Mouse (Mus musculus) MEL (cell line): ENCODE measurements at regions not wholly inside any gene's neighbourhood (a gene's known extent, or its start where the extent isn't known, plus 50 kb on each side); places are given as distances from the start of the nearest gene placed in this dataset.

Source experiments
- DNase-seq: peaks from one replicate; pipeline ENCODE4 v3.0.0; 2011; ENCODE audit warnings: low read depth, low spot score
- H3K27ac ChIP-seq: 2 replicates; pipeline ENCODE4 v1.5.1; 2012; ENCODE audit warnings: low read depth, mild to moderate bottlenecking, control low read depth, low read length, moderate library complexity; ENCODE audit not compliant: control insufficient read depth
- H3K27me3 ChIP-seq, 2 experiments: fragments of 150-350 bp in 1 of 2; sonication (generic) in 1 of 2; 2 replicates each; pipeline ENCODE4 v1.6.1; 2012; ENCODE audit warnings: low read length in 2 of 2, mild to moderate bottlenecking in 2 of 2, improper control_type of control experiment in 1 of 2, moderate library complexity in 1 of 2; ENCODE audit not compliant: insufficient read depth in 2 of 2, control insufficient read depth in 1 of 2
- H3K36me3 ChIP-seq, 2 experiments: 2 replicates each; pipeline ENCODE4 v1.6.1; 2012 to 2014; ENCODE audit warnings: low read length in 2 of 2, improper control_type of control experiment in 1 of 2, inconsistent platforms in 1 of 2, mild to moderate bottlenecking in 1 of 2; ENCODE audit not compliant: insufficient read depth in 2 of 2, control insufficient read depth in 1 of 2
- H3K4me1 ChIP-seq, 2 experiments: fragments of 150-350 bp in 1 of 2; sonication (generic) in 1 of 2; 2 replicates each; pipeline ENCODE4 v1.6.1; 2012; ENCODE audit warnings: low read length in 2 of 2, improper control_type of control experiment in 1 of 2, mild to moderate bottlenecking in 1 of 2; ENCODE audit not compliant: insufficient read depth in 2 of 2, control insufficient read depth in 1 of 2
- H3K4me3 ChIP-seq, 2 experiments: fragments of 150-350 bp in 1 of 2; sonication (generic) in 1 of 2; 2 replicates each; pipeline ENCODE4 v1.5.1; 2012; ENCODE audit warnings: low read depth in 2 of 2, low read length in 2 of 2, mild to moderate bottlenecking in 2 of 2, moderate library complexity in 2 of 2, control low read depth in 1 of 2, improper control_type of control experiment in 1 of 2; ENCODE audit not compliant: control insufficient read depth in 1 of 2, insufficient read depth in 1 of 2
- H3K79me2 ChIP-seq: 2 replicates; pipeline ENCODE4 v1.6.1; 2012; ENCODE audit warnings: mild to moderate bottlenecking, low read length, moderate library complexity; ENCODE audit not compliant: control insufficient read depth, poor library complexity, insufficient read depth
- H3K9ac ChIP-seq: 2 replicates; pipeline ENCODE4 v1.6.1; 2012; ENCODE audit warnings: low read depth, mild to moderate bottlenecking, control low read depth, low read length, moderate library complexity; ENCODE audit not compliant: control insufficient read depth, poor library complexity, severe bottlenecking
- H3K9me3 ChIP-seq: fragments of 150-350 bp; sonication (generic); replicated peaks from 2 replicates; pipeline ENCODE4 v1.6.1; 2012; ENCODE audit warnings: mild to moderate bottlenecking, low read length, improper control_type of control experiment, moderate library complexity; ENCODE audit not compliant: insufficient read depth
- CHD1 ChIP-seq: IDR thresholded peaks from 2 replicates; pipeline ENCODE4 v1.6.1; 2012; ENCODE audit warnings: low read depth, mild to moderate bottlenecking, inconsistent platforms, low read length, improper control_type of control experiment
- CHD2 ChIP-seq: IDR thresholded peaks from 2 replicates; pipeline ENCODE4 v1.6.1; 2011; ENCODE audit warnings: low read length, improper control_type of control experiment
- CTCF ChIP-seq, 3 experiments: IDR thresholded peaks in 2 of 3; conservative IDR thresholded peaks in 1 of 3; 2 replicates each; pipeline ENCODE4 v1.5.1; 2011 to 2012; ENCODE audit warnings: low read length in 3 of 3, low read depth in 2 of 3, mild to moderate bottlenecking in 2 of 3, improper control_type of control experiment in 1 of 3, inconsistent platforms in 1 of 3, mixed read lengths in 1 of 3, moderate library complexity in 1 of 3; ENCODE audit not compliant: control insufficient read depth in 1 of 3, insufficient read depth in 1 of 3, poor library complexity in 1 of 3, severe bottlenecking in 1 of 3
- E2F4 ChIP-seq: IDR thresholded peaks from 2 replicates; pipeline ENCODE4 v1.6.1; 2011; ENCODE audit warnings: low read depth, low read length, improper control_type of control experiment, borderline replicate concordance
- ELF1 ChIP-seq: IDR thresholded peaks from 2 replicates; pipeline ENCODE4 v1.6.1; 2014; ENCODE audit warnings: low read depth, mild to moderate bottlenecking, inconsistent platforms, low read length, improper control_type of control experiment, moderate library complexity
- EP300 ChIP-seq, 2 experiments: IDR thresholded peaks; 2 replicates each; pipeline ENCODE4 v1.6.1; 2011; ENCODE audit warnings: improper control_type of control experiment in 2 of 2, low read length in 2 of 2, low read depth in 1 of 2, mild to moderate bottlenecking in 1 of 2
- GABPA ChIP-seq: IDR thresholded peaks from 2 replicates; pipeline ENCODE4 v1.6.1; 2012; ENCODE audit warnings: low read depth, mild to moderate bottlenecking, inconsistent platforms, low read length, improper control_type of control experiment, moderate library complexity
- HCFC1 ChIP-seq: IDR thresholded peaks from 2 replicates; pipeline ENCODE4 v1.6.1; 2012; ENCODE audit warnings: low read depth, mild to moderate bottlenecking, inconsistent platforms, low read length, improper control_type of control experiment, moderate library complexity
- KAT2A ChIP-seq: conservative IDR thresholded peaks from 2 replicates; pipeline ENCODE4 v1.6.1; 2012; ENCODE audit warnings: low read depth, low read length, improper control_type of control experiment, inconsistent platforms
- MAFK ChIP-seq: IDR thresholded peaks from 2 replicates; pipeline ENCODE4 v1.6.1; 2011; ENCODE audit warnings: low read depth, mild to moderate bottlenecking, low read length, improper control_type of control experiment, borderline replicate concordance
- MAX ChIP-seq: IDR thresholded peaks from 2 replicates; pipeline ENCODE4 v1.6.1; 2011; ENCODE audit warnings: low read length, improper control_type of control experiment
- MAZ ChIP-seq: IDR thresholded peaks from 2 replicates; pipeline ENCODE4 v1.6.1; 2012; ENCODE audit warnings: low read depth, mild to moderate bottlenecking, inconsistent platforms, low read length, improper control_type of control experiment
- MXI1 ChIP-seq: IDR thresholded peaks from 2 replicates; pipeline ENCODE4 v1.6.1; 2011; ENCODE audit warnings: mild to moderate bottlenecking, low read depth, low read length, improper control_type of control experiment
- MYB ChIP-seq: IDR thresholded peaks from 2 replicates; pipeline ENCODE4 v1.6.1; 2011; ENCODE audit warnings: mild to moderate bottlenecking, low read depth, low read length, improper control_type of control experiment
- MYC ChIP-seq: IDR thresholded peaks from 2 replicates; pipeline ENCODE4 v1.6.1; 2011; ENCODE audit warnings: low read depth, mild to moderate bottlenecking, low read length, improper control_type of control experiment, moderate library complexity
- NRF1 ChIP-seq: IDR thresholded peaks from 2 replicates; pipeline ENCODE4 v1.6.1; 2014; ENCODE audit warnings: low read depth, mild to moderate bottlenecking, inconsistent platforms, low read length, improper control_type of control experiment, moderate library complexity; ENCODE audit not compliant: poor library complexity, insufficient read depth, severe bottlenecking
- POLR2AphosphoS2 ChIP-seq: IDR thresholded peaks from 2 replicates; pipeline ENCODE4 v1.6.1; 2011; ENCODE audit warnings: low read length, improper control_type of control experiment
- POLR2AphosphoS5 ChIP-seq: IDR thresholded peaks from 2 replicates; pipeline ENCODE4 v1.6.1; 2012; ENCODE audit warnings: low read depth, borderline replicate concordance, mild to moderate bottlenecking, inconsistent platforms, low read length, moderate library complexity, mixed read lengths
- RAD21 ChIP-seq: IDR thresholded peaks from 2 replicates; pipeline ENCODE4 v1.6.1; 2011; ENCODE audit warnings: mild to moderate bottlenecking, low read depth, low read length, improper control_type of control experiment
- SIN3A ChIP-seq: IDR thresholded peaks from 2 replicates; pipeline ENCODE4 v1.6.1; 2012; ENCODE audit warnings: low read length, improper control_type of control experiment, inconsistent platforms
- SMC3 ChIP-seq: IDR thresholded peaks from 2 replicates; pipeline ENCODE4 v1.6.1; 2011; ENCODE audit warnings: low read depth, low read length, improper control_type of control experiment
- TAL1 ChIP-seq: IDR thresholded peaks from 2 replicates; pipeline ENCODE4 v1.6.1; 2012; ENCODE audit warnings: mild to moderate bottlenecking, inconsistent platforms, low read length, moderate library complexity, mixed read lengths
- TBP ChIP-seq: IDR thresholded peaks from 2 replicates; pipeline ENCODE4 v1.8.0; 2011; ENCODE audit warnings: low read depth, low read length, improper control_type of control experiment
- UBTF ChIP-seq: IDR thresholded peaks from 2 replicates; pipeline ENCODE4 v1.6.1; 2012; ENCODE audit warnings: low read depth, mild to moderate bottlenecking, inconsistent platforms, low read length, improper control_type of control experiment, moderate library complexity, borderline replicate concordance; ENCODE audit not compliant: insufficient read depth
- USF1 ChIP-seq: IDR thresholded peaks from 2 replicates; pipeline ENCODE4 v1.6.1; 2014; ENCODE audit warnings: low read depth, mild to moderate bottlenecking, inconsistent platforms, low read length, improper control_type of control experiment, moderate library complexity
- ZMIZ1 ChIP-seq: IDR thresholded peaks from 2 replicates; pipeline ENCODE4 v1.6.1; 2012; ENCODE audit warnings: low read depth, mild to moderate bottlenecking, inconsistent platforms, low read length, improper control_type of control experiment, moderate library complexity

- DNase-seq = no peak
- no peaks in the 10 kb centered on the region for H3K36me3 ChIP-seq
- TF ChIP-seq TAL1 = no peak
- TF ChIP-seq USF1 = no peak
- no peak for TF ChIP-seq KAT2A
- no peak for TF ChIP-seq TBP
- TF ChIP-seq MXI1 = no peak
- TF ChIP-seq CHD1 = no peak
- TF ChIP-seq POLR2AphosphoS2 = no peak
- no peak for TF ChIP-seq HCFC1
- TF ChIP-seq E2F4 = no peak
- no peak for TF ChIP-seq POLR2AphosphoS5
- TF ChIP-seq GABPA = no peak
- no peak for TF ChIP-seq MYB
- no peak for TF ChIP-seq MAZ
- no peak for TF ChIP-seq ELF1
- TF ChIP-seq SMC3 = no peak
- TF ChIP-seq, all 39 proteins: peak for 0
- no peak overlapping the region for H3K27ac ChIP-seq
- H3K27me3 ChIP-seq = no peaks in the 10 kb centered on the region; a peak in 1 of 4 replicates
- H3K4me3 ChIP-seq = no peak overlapping the region
- H3K9me3 ChIP-seq = no peaks in the 10 kb centered on the region
- H3K9ac ChIP-seq = no peak overlapping the region
- H3K4me1 ChIP-seq = no peaks in the 10 kb centered on the region
- H3K79me2 ChIP-seq = no peaks in the 10 kb centered on the region
These were observed 133.0 kb downstream of the Erv3 start for GRCm38 (mm10) chr2:131726533-131726932.

DNA sequence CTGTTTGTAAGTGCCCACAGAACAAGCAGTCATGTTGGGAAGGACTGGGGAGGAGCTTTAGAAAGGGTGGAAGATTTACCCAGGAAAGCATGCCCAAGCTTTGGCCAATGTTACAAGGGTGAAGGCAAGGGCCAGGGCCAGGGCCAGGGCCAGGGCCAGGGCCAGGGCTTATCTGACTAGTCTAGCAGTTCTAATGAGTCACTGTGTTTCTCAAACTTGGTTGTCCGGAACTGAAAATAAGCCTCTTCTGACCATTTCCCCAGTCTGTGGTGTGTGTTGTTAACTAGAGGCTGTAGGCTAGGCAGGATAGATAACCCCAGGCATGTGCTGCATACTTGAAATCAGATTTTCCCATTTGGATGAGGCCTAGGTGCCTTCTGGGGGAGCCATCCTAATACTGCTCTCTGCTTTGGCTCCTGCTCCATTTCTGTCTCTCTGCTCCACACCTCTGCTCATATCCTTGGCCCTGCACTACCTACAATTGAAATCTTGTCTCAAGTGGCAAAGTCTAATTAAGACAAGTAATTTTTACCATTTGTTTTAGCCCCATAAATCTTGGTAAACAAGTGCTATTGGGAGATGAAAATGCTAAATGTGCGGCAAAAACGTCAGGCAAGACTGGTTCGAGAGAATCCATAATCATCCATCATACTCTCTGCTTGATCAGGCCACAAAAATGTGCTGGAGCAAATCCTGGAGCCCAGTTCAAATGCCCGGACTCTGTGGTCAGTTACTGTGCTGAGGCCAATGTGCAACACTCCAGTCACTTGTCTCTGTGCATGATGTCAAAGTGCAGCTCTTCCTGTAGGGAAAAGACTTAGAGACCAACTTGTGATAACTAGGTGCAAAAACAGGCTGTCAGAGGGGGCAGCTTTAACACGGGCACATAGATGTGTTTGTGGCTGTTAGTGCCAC, 137.7 kb downstream of the Erv3 start:
- no peaks in the 10 kb centered on the region for H3K36me3 ChIP-seq
- H3K27me3 ChIP-seq = no peaks in the 10 kb centered on the region; a peak in 1 of 4 replicates
- no peak overlapping the region for H3K27ac ChIP-seq
- no peak for DNase-seq
- no peaks in the 10 kb centered on the region for H3K9me3 ChIP-seq
- H3K79me2 ChIP-seq = no peaks in the 10 kb centered on the region
- TF ChIP-seq RAD21 = no peak
- TF ChIP-seq SMC3 = no peak
- TF ChIP-seq USF1 = no peak
- no peak for TF ChIP-seq CTCF (IDR thresholded peaks at IDR 0.05 in 2 of 3, conservative IDR thresholded peaks at IDR 0.05 in 1 of 3; ENCODE audit: control insufficient read depth in 1 of 3, insufficient read depth in 1 of 3, low read depth in 2 of 3, low read length in 3 of 3, poor library complexity in 1 of 3, severe bottlenecking in 1 of 3)
- no peak for TF ChIP-seq MYC
- no peak for TF ChIP-seq SIN3A
- TF ChIP-seq EP300 (IDR thresholded peaks at IDR 0.05; ENCODE audit: low read depth in 1 of 2, low read length in 2 of 2) = no peak
- TF ChIP-seq MAX = no peak
- no peak for TF ChIP-seq MAFK
- TF ChIP-seq CHD2 = no peak
- no peak for TF ChIP-seq NRF1
- TF ChIP-seq UBTF = no peak
- no peak for TF ChIP-seq ZMIZ1
- no peak for TF ChIP-seq TAL1
- no peak for TF ChIP-seq MAZ
- no peak for TF ChIP-seq KAT2A
- TF ChIP-seq E2F4 = no peak
- no peak overlapping the region for H3K4me3 ChIP-seq
- H3K4me1 ChIP-seq = no peaks in the 10 kb centered on the region
- no peak overlapping the region for H3K9ac ChIP-seq
